Mouse (Mus musculus) stomach, postnatal 0 days (tissue): ENCODE measurements around the gene Col6a5. TPM values are rescaled to one million over a fixed set of nuclear protein-coding genes. Genes with fewer than 3 reads are reported as not detected.
A peak's percentile ranks its signal among the peaks of the same experiment; 100 is the strongest.

Experiments
- ATAC-seq: fragments of 200-750 bp; cut with Nextera tagmentation; 2 replicates; pipeline ENCODE4 v1.8.0; 2017; ENCODE audit not compliant: low FRiP score, low TSS enrichment
- DNase-seq: peaks from one replicate; pipeline ENCODE4 v3.0.0-alpha.2; 2016; ENCODE audit warnings: low spot score
- H3K27ac ChIP-seq: fragments of 300-500 bp; sonication (generic); replicated peaks from 2 replicates; pipeline ENCODE4 v1.5.1; 2014; ENCODE audit warnings: mild to moderate bottlenecking, control low read depth
- H3K27me3 ChIP-seq: fragments of 300-500 bp; sonication (generic); 2 replicates; pipeline ENCODE4 v1.6.1; 2014; ENCODE audit warnings: low read length; ENCODE audit not compliant: control insufficient read depth, insufficient read depth
- H3K36me3 ChIP-seq: fragments of 300-500 bp; sonication (generic); 2 replicates; pipeline ENCODE4 v1.6.1; 2014; ENCODE audit warnings: low read length, mixed read lengths; ENCODE audit not compliant: control insufficient read depth, insufficient read depth
- H3K4me1 ChIP-seq: fragments of 300-500 bp; sonication (generic); replicated peaks from 2 replicates; pipeline ENCODE4 v1.6.1; 2014; ENCODE audit warnings: antibody characterized with exemption; ENCODE audit not compliant: control insufficient read depth, insufficient read depth
- H3K4me2 ChIP-seq: fragments of 300-500 bp; sonication (generic); replicated peaks from 2 replicates; pipeline ENCODE4 v1.6.1; 2014; ENCODE audit warnings: low read depth, mild to moderate bottlenecking, control low read depth, moderate library complexity
- H3K4me3 ChIP-seq: fragments of 300-500 bp; sonication (generic); 2 replicates; pipeline ENCODE4 v1.5.1; 2014; ENCODE audit warnings: low read depth, low read length, control low read depth
- H3K9ac ChIP-seq: fragments of 300-500 bp; sonication (generic); 2 replicates; pipeline ENCODE4 v1.6.1; 2014; ENCODE audit warnings: mild to moderate bottlenecking, low read length, control low read depth, mixed read lengths
- H3K9me3 ChIP-seq: fragments of 300-500 bp; sonication (generic); 2 replicates; pipeline ENCODE4 v1.6.1; 2016; ENCODE audit warnings: low read length; ENCODE audit not compliant: control insufficient read depth
- CTCF ChIP-seq: IDR thresholded peaks from 2 replicates; pipeline ENCODE4 v1.5.1; 2016; ENCODE audit warnings: antibody characterized with exemption, low read depth, mild to moderate bottlenecking, moderate library complexity
- EP300 ChIP-seq: optimal IDR thresholded peaks from 2 replicates; pipeline ENCODE3; 2016; ENCODE audit warnings: antibody characterized with exemption
- WGBS: fragments of 180-500 bp; shearing (Covaris S2); extraction: QIAGEN DNeasy Blood & Tissue Kit; methylation state at CpG from one replicate; pipeline ENCODE4 v1.1.7; 2014; 5-methylcytosine and 5-hydroxymethylcytosine counted together
- polyA plus RNA-seq: library from polyadenylated mRNA; unstranded; fragments of >200 nt; fragmentation: Nextera tagmentation; extraction: Ambion mirVana; gene quantifications from 2 replicates; pipeline ENCODE4 v1.2.1, GENCODE M21; 2015

Gene Col6a5
- polyA plus RNA-seq, 1 experiment from 2014 or later, result 2.9 TPM

- H3K4me2 ChIP-seq, result no peak overlapping the region
- H3K27ac ChIP-seq, result no peak overlapping the region
- ATAC-seq, result no peak
- H3K27me3 ChIP-seq, result no peaks in the 10 kb centered on the region
- H3K4me1 ChIP-seq, result no peaks in the 10 kb centered on the region
- 41% methylated on average over 4 of the region's 4 CpGs for WGBS
- H3K9ac ChIP-seq, result no peak overlapping the region
- TF ChIP-seq CTCF (peak; percentile 64), EP300 (no peak)
- H3K36me3 ChIP-seq, result no peaks in the 10 kb centered on the region
- DNase-seq, result no peak
- H3K4me3 ChIP-seq, result no peak overlapping the region
- no peaks in the 10 kb centered on the region for H3K9me3 ChIP-seq
Observed at GRCm38 (mm10) chr9:105834799-105835198, 125.6 kb downstream of the Col6a5 start.

- no peak overlapping the region for H3K4me3 ChIP-seq
- TF ChIP-seq CTCF, result no peak
- no peak for TF ChIP-seq EP300
- no peak for ATAC-seq
- no peaks in the 10 kb centered on the region for H3K4me1 ChIP-seq
- 77% methylated on average over 9 of the region's 9 CpGs for WGBS
- no peaks in the 10 kb centered on the region for H3K36me3 ChIP-seq
- H3K4me2 ChIP-seq, result no peak overlapping the region
- DNase-seq, result no peak
- no peak overlapping the region for H3K9ac ChIP-seq
- no peaks in the 10 kb centered on the region for H3K27me3 ChIP-seq
- H3K27ac ChIP-seq, result no peak overlapping the region
- no peaks in the 10 kb centered on the region for H3K9me3 ChIP-seq
Observed at GRCm38 (mm10) chr9:105831291-105831690, 129.2 kb downstream of the Col6a5 start.

- 13% methylated on average over 20 of the region's 20 CpGs for WGBS
- DNase-seq (no peak), ATAC-seq (no peak)
- TF ChIP-seq CTCF, result no peak
- no peak for TF ChIP-seq EP300
- Histone ChIP-seq H3K4me2 (peak within 1 kb of the TSS; percentile 40), H3K36me3 (no peaks in the 10 kb centered on the region), H3K9ac (no peak within 1 kb of the TSS), H3K4me1 (no peaks in the 10 kb centered on the region), H3K4me3 (peak within 1 kb of the TSS; percentile 15; the same call in 1 of the 2 replicates), H3K9me3 (no peaks in the 10 kb centered on the region), H3K27me3 (no peaks in the 10 kb centered on the region), H3K27ac (no peak within 1 kb of the TSS)
Observed at GRCm38 (mm10) chr9:105827791-105828385, 132.6 kb downstream of the Col6a5 start, which contains the start of gene Col6a6. TSS of gene Col6a6 (minus strand) at chr9:105828160.

- Histone ChIP-seq H3K4me2 (no peak overlapping the region), H3K9ac (no peak overlapping the region), H3K36me3 (no peaks in the 10 kb centered on the region), H3K27me3 (no peaks in the 10 kb centered on the region), H3K4me3 (no peak overlapping the region), H3K9me3 (no peaks in the 10 kb centered on the region), H3K27ac (no peak overlapping the region), H3K4me1 (no peaks in the 10 kb centered on the region)
- TF ChIP-seq CTCF, result no peak
- TF ChIP-seq EP300, result no peak
- WGBS, result 42% methylated on average over 8 of the region's 8 CpGs
- no peak for DNase-seq
- ATAC-seq, result no peak
Observed at GRCm38 (mm10) chr9:105827076-105827647, 133.3 kb downstream of the Col6a5 start.

GRCm38 (mm10) chr9:105820711-105821110 lies 139.7 kb downstream of the Col6a5 start:
- DNase-seq (no peak), ATAC-seq (no peak)
- 59% methylated on average over 6 of the region's 6 CpGs for WGBS
- TF ChIP-seq CTCF (no peak), EP300 (no peak)
- Histone ChIP-seq H3K9ac (no peak overlapping the region), H3K4me1 (no peaks in the 10 kb centered on the region), H3K36me3 (no peaks in the 10 kb centered on the region), H3K27ac (no peak overlapping the region), H3K9me3 (no peaks in the 10 kb centered on the region), H3K27me3 (no peaks in the 10 kb centered on the region), H3K4me3 (no peak overlapping the region), H3K4me2 (no peak overlapping the region)

- WGBS, result 63% methylated on average over 29 of the region's 29 CpGs
- ATAC-seq (no peak), DNase-seq (no peak)
- Histone ChIP-seq H3K4me2 (no peak overlapping the region), H3K36me3 (no peaks in the 10 kb centered on the region), H3K9ac (no peak overlapping the region), H3K9me3 (no peaks in the 10 kb centered on the region), H3K4me3 (no peak overlapping the region), H3K27me3 (no peaks in the 10 kb centered on the region), H3K4me1 (no peaks in the 10 kb centered on the region), H3K27ac (no peak overlapping the region)
- TF ChIP-seq CTCF (no peak), EP300 (no peak)
Observed at GRCm38 (mm10) chr9:105819155-105819709, 141.2 kb downstream of the Col6a5 start.
